Mouse (Mus musculus): ENCODE results near the gene Slco1c1.

GRCm38 (mm10) chr6:141523747-141524640 lies at the start of gene Slco1c1:
- no peak for TF ChIP-seq POLR2A (IDR thresholded peaks at IDR 0.05; ENCODE audit: low read depth, low read length)
- no peak for TF ChIP-seq CTCF (IDR thresholded peaks at IDR 0.05; ENCODE audit: extremely low read depth, insufficient read depth, insufficient read length, insufficient replicate concordance)
